Mouse (Mus musculus) brain, embryonic 14.5 days (tissue): ENCODE data around the gene Klhl23. TPM values are rescaled to one million over a fixed set of nuclear protein-coding genes. Genes with fewer than 3 reads are reported as not detected.

Source experiments
- DNase-seq: peaks from one replicate; pipeline ENCODE4 v3.0.0-alpha.2; 2011; ENCODE audit warnings: low read depth
- CTCF ChIP-seq: fragments of 200-500 bp; IDR thresholded peaks from 2 replicates; pipeline ENCODE4 v1.5.1; 2012; ENCODE audit warnings: inconsistent platforms, mild to moderate bottlenecking, moderate library complexity, borderline replicate concordance; ENCODE audit not compliant: insufficient read depth, insufficient read length; ENCODE audit errors: extremely low read depth
- POLR2A ChIP-seq: fragments of 200-500 bp; IDR thresholded peaks from 2 replicates; pipeline ENCODE4 v1.6.1; 2012; ENCODE audit warnings: mild to moderate bottlenecking, inconsistent platforms, borderline replicate concordance; ENCODE audit not compliant: poor library complexity, insufficient read depth, insufficient read length, severe bottlenecking; ENCODE audit errors: extremely low read depth
- polyA plus RNA-seq: library from polyadenylated mRNA; depleted of rRNA; stranded (reverse); fragments of >200 nt; gene quantifications from 2 replicates; pipeline ENCODE4 v1.2.3, GENCODE M21; 2012; rRNA removed

Gene Klhl23
- polyA plus RNA-seq, 1 experiment = 56.3 TPM

GRCm38 (mm10) chr2:69883990-69884391, 62.2 kb downstream of the Klhl23 start:
- TF ChIP-seq POLR2A = no peak
- no peak for TF ChIP-seq CTCF
- no peak for DNase-seq

- no peak for DNase-seq
- no peak for TF ChIP-seq POLR2A
Measured at GRCm38 (mm10) chr2:69884581-69884980, 62.8 kb downstream of the Klhl23 start.

DNA sequence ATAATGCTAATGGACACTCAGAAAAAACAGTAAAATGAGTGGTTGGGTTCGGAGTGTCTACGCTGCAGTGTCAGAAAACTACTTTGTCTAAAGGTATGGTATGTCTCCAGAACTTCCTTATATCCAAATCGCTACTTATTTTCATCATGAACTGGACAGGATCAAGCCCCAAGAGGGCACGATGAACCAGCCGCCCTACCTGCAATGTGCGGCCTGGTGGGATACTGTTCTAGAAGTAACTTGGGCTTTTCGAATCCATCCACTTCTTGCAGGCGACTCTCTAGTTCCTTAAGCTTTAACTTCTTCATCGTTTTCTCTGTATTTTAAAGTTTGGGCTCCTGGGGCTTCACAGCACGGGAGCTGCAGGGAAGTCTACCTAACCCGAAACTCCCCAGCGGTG, 63.3 kb downstream of the Klhl23 start:
- no peak for DNase-seq
- TF ChIP-seq CTCF (no peak), POLR2A (no peak)

DNA sequence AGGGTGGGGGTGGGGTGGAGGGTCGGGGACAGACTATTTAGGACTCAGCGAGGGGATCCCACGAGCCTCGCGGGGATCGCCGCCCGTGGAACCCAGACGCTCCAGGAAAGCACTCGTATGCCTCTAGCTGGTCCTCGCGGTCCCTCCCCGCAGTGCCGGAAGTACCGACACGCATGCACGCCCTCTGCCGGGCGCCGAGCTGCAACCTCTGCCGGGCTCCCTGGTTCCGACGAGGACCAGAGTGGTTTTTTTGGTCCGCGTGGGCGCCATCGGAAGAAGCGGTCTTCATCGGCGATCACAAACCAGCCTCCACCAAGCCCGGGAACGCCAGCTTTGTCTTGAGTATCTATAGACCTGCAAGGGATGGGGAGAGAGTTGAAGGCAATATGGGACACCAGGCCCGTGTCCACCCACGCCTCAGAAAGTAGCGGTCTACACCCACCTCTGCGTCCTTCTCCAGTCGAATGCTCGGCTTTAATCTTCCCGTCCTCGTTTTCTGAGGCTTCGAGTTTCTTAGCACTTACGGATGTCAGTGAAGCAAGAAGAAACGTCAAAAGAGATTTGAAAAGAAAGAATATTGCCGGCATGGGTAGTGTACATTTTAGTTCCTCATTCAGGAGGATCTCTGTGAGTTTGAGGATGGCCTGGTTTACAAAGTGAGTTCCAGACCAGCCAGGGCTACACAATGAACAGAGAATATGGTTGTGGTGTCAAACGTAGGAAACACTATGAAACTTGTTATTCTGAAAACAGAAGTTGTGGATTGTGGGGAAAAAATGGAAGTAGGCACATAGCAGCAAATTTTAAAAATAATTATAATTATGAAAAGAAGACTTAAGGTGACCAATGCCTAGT, 63.9 kb downstream of the Klhl23 start, which contains the start of gene Mettl5:
TSS of gene Mettl5 (minus strand) at position 165 of the 855 bp plus-strand sequence.
- peak; percentile 93 for DNase-seq
- TF ChIP-seq POLR2A = peak; percentile 72; the same call in 1 of the 2 replicates
- TF ChIP-seq CTCF = peak; percentile 66; the same call in 1 of the 2 replicates

Other genes with a start within 250 kb of the Klhl23 start
- 2.0 and 3.4 TPM in 2 replicates for gene Lrp2, start 235.9 kb upstream of the Klhl23 start, polyA plus RNA-seq
- 18.8 and 19.5 TPM in 2 replicates for gene Bbs5, start 174.8 kb upstream of the Klhl23 start, polyA plus RNA-seq
- 0.38 and 0.44 TPM in 2 replicates for gene Klhl41, start 151.8 kb upstream of the Klhl23 start, polyA plus RNA-seq
- 14.4 and 14.9 TPM in 2 replicates for gene Fastkd1, start 108.4 kb upstream of the Klhl23 start, polyA plus RNA-seq
- gene Ppig, start 99.4 kb upstream of the Klhl23 start, polyA plus RNA-seq = 20.4 and 24.2 TPM in 2 replicates
- gene Ccdc173, start 32.4 kb upstream of the Klhl23 start, polyA plus RNA-seq = 2.1 and 3.5 TPM in 2 replicates
- gene Phospho2, start 32.3 kb upstream of the Klhl23 start, polyA plus RNA-seq = 46.7 and 51.7 TPM in 2 replicates
- gene Ssb, start 39.6 kb downstream of the Klhl23 start, polyA plus RNA-seq = 119 and 122 TPM in 2 replicates
- 8.9 and 9.4 TPM in 2 replicates for gene Mettl5, start 63.7 kb downstream of the Klhl23 start, polyA plus RNA-seq
- 45.2 and 53.9 TPM in 2 replicates for gene Ubr3, start 75.3 kb downstream of the Klhl23 start, polyA plus RNA-seq
- 0.33 and 0.46 TPM in 2 replicates for gene Myo3b, start 217.2 kb downstream of the Klhl23 start, polyA plus RNA-seq